Mouse (Mus musculus): ENCODE results near the gene Bcl2a1b.

Gene Bcl2a1b

GRCm38 (mm10) chr9:89253400-89253799, 54.4 kb downstream of the Bcl2a1b start:
- no peak for DNase-seq

- no peak for DNase-seq
Measured at GRCm38 (mm10) chr9:89256556-89257335, 57.7 kb downstream of the Bcl2a1b start.
